Mouse (Mus musculus) lung, postnatal 0 days (tissue): ENCODE measurements around the gene Zwilch.

ENCODE experiments used
- CTCF ChIP-seq: IDR thresholded peaks from 2 replicates; pipeline ENCODE4 v1.5.1; 2016; ENCODE audit warnings: antibody characterized with exemption, mild to moderate bottlenecking
- EP300 ChIP-seq: IDR thresholded peaks from 2 replicates; pipeline ENCODE4 v1.6.1; 2016; ENCODE audit warnings: antibody characterized with exemption, mild to moderate bottlenecking, control low read depth

GRCm38 (mm10) chr9:64207509-64208084 is 34.7 kb upstream of the Zwilch start:
- TF ChIP-seq CTCF, result no peak
- TF ChIP-seq EP300, result no peak
